Mouse (Mus musculus): ENCODE results near the gene Igf2bp1. TPM values are rescaled to one million over a fixed set of nuclear protein-coding genes. Genes with fewer than 3 reads are reported as not detected.

Igf2bp1 gene
- total RNA-seq (2012; rRNA removed) = 273 and 354 TPM in 2 replicates

DNA sequence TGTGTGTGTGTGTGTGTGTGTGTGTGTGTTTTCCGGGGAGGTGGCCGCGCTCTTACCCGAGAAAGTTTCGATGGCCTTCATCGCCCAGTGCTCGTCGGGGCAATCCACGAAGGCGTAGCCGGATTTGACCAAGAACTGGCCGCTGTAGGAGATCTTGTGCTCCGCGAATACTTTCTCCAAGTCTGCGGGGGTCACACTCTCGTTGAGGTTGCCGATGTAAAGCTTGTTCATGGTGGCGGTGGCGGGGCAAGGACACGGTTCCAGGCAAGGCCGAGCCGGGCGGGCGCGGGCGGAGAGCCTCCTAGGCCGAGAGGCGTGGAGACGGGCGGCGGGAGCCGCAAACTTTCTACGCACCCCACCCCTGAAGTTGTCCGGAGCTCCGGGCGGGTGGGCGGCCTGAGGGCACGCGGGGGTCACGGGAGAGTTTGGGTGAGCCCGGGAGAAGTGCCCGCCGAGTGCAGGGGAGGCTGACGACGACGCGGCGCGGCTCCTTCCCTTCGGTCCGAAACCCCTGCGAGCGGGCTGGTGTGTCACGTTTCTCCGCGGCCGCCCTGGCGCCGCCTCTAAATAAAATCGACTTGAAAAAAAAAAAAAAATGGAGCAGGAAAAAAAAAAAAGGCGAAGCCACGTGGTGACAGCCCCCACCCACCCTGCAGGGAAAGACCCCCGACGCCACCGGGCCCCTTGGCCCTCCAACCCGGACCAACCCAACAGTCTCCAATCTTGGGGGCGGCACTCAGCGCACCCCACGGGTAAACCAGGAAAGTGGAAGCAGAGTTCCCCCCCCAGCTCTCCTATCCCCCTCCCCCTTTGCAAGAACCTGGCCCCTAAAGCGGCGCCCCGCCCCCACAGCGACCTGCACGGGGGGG lies at the start of gene Igf2bp1:
TSS of gene Igf2bp1 (minus strand) at position 538 of the 869 bp plus-strand sequence.
- peaks cover 4 to 21% of the 10 kb centered on the region in 2 experiments; a peak in 3 of 4 replicates for H3K4me1 ChIP-seq (ENCODE audit: control insufficient read depth in 2 of 2, insufficient read depth in 2 of 2, low read length in 2 of 2, poor library complexity in 1 of 2)
- peak within 1 kb of the TSS; percentile 96 for H3K9ac ChIP-seq (ENCODE audit: insufficient read depth, low read depth, low read length, poor library complexity, severe bottlenecking)
- TF ChIP-seq HCFC1 (IDR thresholded peaks at IDR 0.05; ENCODE audit: borderline replicate concordance, insufficient read depth, low read length) = 0 out of 2 replicates have a peak, but pooled peaks have one; percentile 7
- no peak for TF ChIP-seq ZC3H11A (IDR thresholded peaks at IDR 0.05; ENCODE audit: borderline replicate concordance, low read depth, low read length)
- TF ChIP-seq CHD2 (IDR thresholded peaks at IDR 0.05; ENCODE audit: low read depth, low read length) = no peak
- peak; percentile 98 for TF ChIP-seq ZNF384 (IDR thresholded peaks at IDR 0.05; ENCODE audit: low read depth, low read length)
- TF ChIP-seq MAFK (IDR thresholded peaks at IDR 0.05; ENCODE audit: insufficient read depth, low read depth, low read length) = no peak
- peak within 1 kb of the TSS; percentile 80 to 91 for H3K4me3 ChIP-seq (ENCODE audit: insufficient read depth in 1 of 2, low read depth in 1 of 2, low read length in 2 of 2, poor library complexity in 1 of 2, severe bottlenecking in 1 of 2)
- DNase-seq (ENCODE audit: low read depth, low spot score) = no peak
- H3K9me3 ChIP-seq (ENCODE audit: control insufficient read depth, insufficient read depth, low read depth, low read length) = no peaks in the 10 kb centered on the region
- H3K36me3 ChIP-seq (ENCODE audit: control insufficient read depth, insufficient read depth, low read length, poor library complexity, severe bottlenecking) = peaks cover 7% of the 10 kb centered on the region
- in situ Hi-C loops (cut with MboI; ENCODE audit: low sequenced_read_pairs in 2 of 2, unreplicated experiment in 2 of 2) = no loop called here
- H3K27ac ChIP-seq (ENCODE audit: insufficient read depth, low read depth, low read length, poor library complexity, severe bottlenecking) = peak within 1 kb of the TSS; percentile 98

DNA sequence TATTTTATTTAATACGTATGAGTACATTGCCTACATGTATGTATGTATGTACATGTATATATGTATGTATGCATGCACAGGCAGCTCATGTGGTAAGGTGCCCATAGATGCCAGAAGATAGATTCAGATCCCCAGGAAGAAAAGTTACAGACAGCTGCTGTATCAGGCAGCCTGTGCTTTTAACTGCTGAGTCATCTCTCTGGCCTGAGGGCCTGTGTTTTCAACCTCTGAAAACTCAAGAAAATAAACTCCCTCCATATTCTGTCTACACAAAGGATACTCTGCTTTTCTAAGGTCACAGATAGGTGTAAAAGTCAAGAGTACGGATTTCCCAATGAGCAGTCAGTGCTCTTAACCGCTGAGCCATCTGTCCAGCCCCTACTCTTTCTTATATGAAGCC lies 45.1 kb upstream of the Igf2bp1 start:
- TF ChIP-seq MAFK (IDR thresholded peaks at IDR 0.05; ENCODE audit: insufficient read depth, low read depth, low read length) (peak; percentile 73), ZNF384 (IDR thresholded peaks at IDR 0.05; ENCODE audit: low read depth, low read length) (no peak)
- no peak overlapping the region; the same call in 1 of the 2 replicates for H3K27ac ChIP-seq (ENCODE audit: insufficient read depth, low read depth, low read length, poor library complexity, severe bottlenecking)
- in situ Hi-C loops (cut with MboI; ENCODE audit: low sequenced_read_pairs in 2 of 2, unreplicated experiment in 2 of 2) = no loop called here
- no peak for DNase-seq (ENCODE audit: low read depth, low spot score)
- no peak overlapping the region for H3K9ac ChIP-seq (ENCODE audit: insufficient read depth, low read depth, low read length, poor library complexity, severe bottlenecking)
- H3K36me3 ChIP-seq (ENCODE audit: control insufficient read depth, insufficient read depth, low read length, poor library complexity, severe bottlenecking) = peaks cover 48% of the 10 kb centered on the region
- no peaks in the 10 kb centered on the region for H3K9me3 ChIP-seq (ENCODE audit: control insufficient read depth, insufficient read depth, low read depth, low read length)
- peaks cover 3 to 8% of the 10 kb centered on the region in 2 experiments; a peak in 3 of 4 replicates for H3K4me1 ChIP-seq (ENCODE audit: control insufficient read depth in 2 of 2, insufficient read depth in 2 of 2, low read length in 2 of 2, poor library complexity in 1 of 2)
- H3K4me3 ChIP-seq (ENCODE audit: insufficient read depth in 1 of 2, low read depth in 1 of 2, low read length in 2 of 2, poor library complexity in 1 of 2, severe bottlenecking in 1 of 2) = no peak overlapping the region

DNA sequence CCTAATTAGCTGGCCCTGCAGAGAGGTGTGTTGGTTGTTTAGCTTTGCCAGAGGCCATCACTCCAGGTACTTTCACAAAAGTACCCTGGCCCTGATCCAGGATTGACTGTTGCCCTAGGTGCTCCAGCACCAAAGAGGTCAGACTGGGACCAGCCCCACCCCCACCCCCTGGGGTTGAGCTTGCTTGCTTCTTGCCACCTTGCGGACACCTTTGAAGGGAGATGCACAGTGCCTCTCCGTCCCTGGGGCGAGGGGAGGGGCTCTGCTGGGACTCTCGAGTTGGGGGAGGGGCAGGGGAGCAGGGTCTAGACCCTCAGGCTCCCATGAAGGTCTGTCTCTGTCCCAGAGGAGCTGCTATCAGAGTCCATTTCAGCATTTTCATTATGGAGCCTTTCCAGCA lies 44.2 kb upstream of the Igf2bp1 start:
- DNase-seq (ENCODE audit: low read depth, low spot score) = no peak
- in situ Hi-C loops (cut with MboI; ENCODE audit: low sequenced_read_pairs in 2 of 2, unreplicated experiment in 2 of 2) = no loop called here
- no peak overlapping the region for H3K4me3 ChIP-seq (ENCODE audit: insufficient read depth in 1 of 2, low read depth in 1 of 2, low read length in 2 of 2, poor library complexity in 1 of 2, severe bottlenecking in 1 of 2)
- H3K9me3 ChIP-seq (ENCODE audit: control insufficient read depth, insufficient read depth, low read depth, low read length) = no peaks in the 10 kb centered on the region
- no peak overlapping the region; the same call in 1 of the 2 replicates for H3K27ac ChIP-seq (ENCODE audit: insufficient read depth, low read depth, low read length, poor library complexity, severe bottlenecking)
- no peak overlapping the region for H3K9ac ChIP-seq (ENCODE audit: insufficient read depth, low read depth, low read length, poor library complexity, severe bottlenecking)
- TF ChIP-seq CHD2 (IDR thresholded peaks at IDR 0.05; ENCODE audit: low read depth, low read length) = no peak
- TF ChIP-seq ZNF384 (IDR thresholded peaks at IDR 0.05; ENCODE audit: low read depth, low read length) = no peak
- no peak for TF ChIP-seq HCFC1 (IDR thresholded peaks at IDR 0.05; ENCODE audit: borderline replicate concordance, insufficient read depth, low read length)
- H3K4me1 ChIP-seq (ENCODE audit: control insufficient read depth in 2 of 2, insufficient read depth in 2 of 2, low read length in 2 of 2, poor library complexity in 1 of 2) = peaks cover 3 to 8% of the 10 kb centered on the region in 2 experiments; a peak in 3 of 4 replicates
- H3K36me3 ChIP-seq (ENCODE audit: control insufficient read depth, insufficient read depth, low read length, poor library complexity, severe bottlenecking) = peaks cover 44% of the 10 kb centered on the region

DNA sequence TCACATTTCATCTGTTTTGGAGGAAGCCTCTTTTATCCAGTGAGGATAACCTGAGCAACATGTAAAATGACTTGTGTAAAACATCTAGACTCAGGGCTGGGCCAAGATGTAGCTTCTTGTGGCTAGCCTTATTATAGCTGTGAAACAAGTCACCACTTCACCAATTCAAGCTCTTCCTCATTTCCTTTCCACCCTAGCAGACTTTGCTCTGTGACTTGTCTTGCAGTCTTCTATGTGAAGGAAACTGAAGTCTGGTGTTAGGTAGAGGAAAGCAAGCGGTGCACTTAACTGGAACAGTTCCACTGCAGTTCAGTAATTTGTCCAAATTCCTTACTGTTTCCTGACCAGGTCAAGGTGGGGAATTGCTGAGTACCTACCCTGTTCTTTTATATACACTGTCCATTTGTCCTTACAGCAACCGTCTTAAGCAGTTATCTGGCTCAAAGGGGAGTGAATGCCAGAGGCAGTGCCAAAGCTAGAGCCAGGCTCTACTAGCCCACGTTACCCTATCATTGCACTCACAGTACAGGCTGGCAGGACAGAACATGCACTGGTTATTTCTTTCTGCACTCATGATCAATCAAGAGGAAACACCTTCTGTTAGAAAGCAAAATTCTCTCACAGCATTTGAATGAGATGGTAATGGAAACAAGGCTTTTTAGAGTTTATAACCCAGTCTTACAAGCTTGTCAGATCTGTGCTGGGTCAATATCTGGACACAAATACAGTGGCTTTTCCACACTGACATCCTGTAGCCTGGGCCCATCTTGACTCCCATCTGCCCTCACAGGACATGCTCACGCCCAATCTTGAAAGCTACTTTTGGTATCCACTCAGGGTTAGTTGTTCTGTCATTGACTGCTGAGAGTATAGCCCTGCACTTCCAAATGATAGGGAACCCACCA lies 42.0 kb upstream of the Igf2bp1 start:
- in situ Hi-C loops (cut with MboI; ENCODE audit: low sequenced_read_pairs in 2 of 2, unreplicated experiment in 2 of 2) = no loop called here
- Histone ChIP-seq H3K9ac (ENCODE audit: insufficient read depth, low read depth, low read length, poor library complexity, severe bottlenecking) (no peak overlapping the region), H3K36me3 (ENCODE audit: control insufficient read depth, insufficient read depth, low read length, poor library complexity, severe bottlenecking) (peaks cover 33% of the 10 kb centered on the region), H3K4me3 (ENCODE audit: insufficient read depth in 1 of 2, low read depth in 1 of 2, low read length in 2 of 2, poor library complexity in 1 of 2, severe bottlenecking in 1 of 2) (no peak overlapping the region), H3K27ac (ENCODE audit: insufficient read depth, low read depth, low read length, poor library complexity, severe bottlenecking) (no peak overlapping the region), H3K4me1 (ENCODE audit: control insufficient read depth in 2 of 2, insufficient read depth in 2 of 2, low read length in 2 of 2, poor library complexity in 1 of 2) (peaks cover 3 to 8% of the 10 kb centered on the region in 2 experiments; a peak in 3 of 4 replicates), H3K9me3 (ENCODE audit: control insufficient read depth, insufficient read depth, low read depth, low read length) (no peaks in the 10 kb centered on the region)
- DNase-seq (ENCODE audit: low read depth, low spot score) = no peak
- TF ChIP-seq MAFK (IDR thresholded peaks at IDR 0.05; ENCODE audit: insufficient read depth, low read depth, low read length) = no peak
- TF ChIP-seq HCFC1 (IDR thresholded peaks at IDR 0.05; ENCODE audit: borderline replicate concordance, insufficient read depth, low read length) = no peak
- TF ChIP-seq ZC3H11A (IDR thresholded peaks at IDR 0.05; ENCODE audit: borderline replicate concordance, low read depth, low read length) = no peak
- TF ChIP-seq CHD2 (IDR thresholded peaks at IDR 0.05; ENCODE audit: low read depth, low read length) = no peak
- TF ChIP-seq ZNF384 (IDR thresholded peaks at IDR 0.05; ENCODE audit: low read depth, low read length) = no peak

Measured in ES-E14 (cell line).